Mouse (Mus musculus): ENCODE results near the gene Ptpn7.
"Not testable (repeated sequence)": the region's sequence is repeated elsewhere in the genome, so short reads cannot be mapped to it uniquely, and the experiment has no call there.

Gene Ptpn7

DNA sequence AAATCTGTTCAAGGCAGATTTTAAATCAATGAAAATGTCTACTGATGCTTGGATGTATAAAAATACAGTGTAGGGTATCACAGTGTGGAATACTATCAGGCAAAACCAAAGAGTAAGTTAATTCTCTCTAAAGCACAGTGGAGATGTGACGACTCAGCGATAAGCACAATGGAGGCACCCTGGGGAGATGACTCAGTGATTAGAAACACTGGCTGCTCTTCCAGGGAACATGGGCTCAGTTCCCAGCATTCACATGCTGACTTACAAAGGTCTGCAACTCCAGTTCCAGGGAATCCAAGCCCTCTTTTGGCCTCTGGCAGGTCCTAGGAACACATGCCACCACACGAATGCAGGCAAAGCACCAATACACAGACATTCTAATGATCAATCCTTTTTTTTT, 55.7 kb downstream of the Ptpn7 start:
- no peak for DNase-seq

DNA sequence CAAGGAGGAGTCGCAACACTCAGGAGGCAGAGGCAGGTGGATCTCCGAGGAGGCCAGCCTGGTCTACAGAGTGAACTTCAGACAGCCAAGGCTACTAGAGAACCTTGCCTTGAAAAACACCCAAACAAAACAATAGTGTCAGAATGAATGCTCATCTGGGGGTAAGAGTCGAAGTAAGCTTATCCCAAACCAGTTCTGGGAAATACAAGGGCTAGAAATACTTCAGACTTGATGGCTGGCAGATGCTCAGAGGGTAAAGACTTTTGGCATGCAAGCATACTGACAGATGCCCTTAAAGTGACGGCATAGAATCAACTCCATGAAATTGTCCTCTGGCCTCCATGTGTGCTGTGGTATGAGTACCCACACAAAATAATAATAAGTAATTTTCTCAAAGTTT, 56.7 kb downstream of the Ptpn7 start:
- no peak for DNase-seq

DNA sequence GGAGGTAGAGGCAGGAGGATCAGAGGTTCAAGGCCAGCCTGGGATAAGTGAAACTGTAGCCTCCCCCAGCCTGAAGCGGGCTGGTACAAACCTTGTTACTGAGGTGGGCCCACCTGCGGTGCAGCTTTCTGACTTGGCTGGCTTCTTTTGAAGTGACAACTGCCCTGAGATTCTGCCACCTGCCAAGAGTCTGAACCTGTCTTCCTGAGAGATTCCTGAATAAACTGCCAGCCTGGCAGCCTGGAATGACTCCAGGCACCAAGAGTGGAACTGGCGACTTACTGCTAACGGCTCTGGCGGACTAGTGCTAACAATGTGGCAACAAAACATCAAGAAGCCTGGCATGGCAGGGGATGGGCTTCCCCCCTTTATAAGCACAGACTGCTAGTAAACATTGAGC, 61.8 kb downstream of the Ptpn7 start:
- not testable (repeated sequence) for DNase-seq
